Mouse (Mus musculus): Measurements from ENCODE around the gene Hao2. TPM values are rescaled to one million over a fixed set of nuclear protein-coding genes. Genes with fewer than 3 reads are reported as not detected.

Gene Hao2
- polyA plus RNA-seq, 1 experiment from 2014 or later = not detected

DNA sequence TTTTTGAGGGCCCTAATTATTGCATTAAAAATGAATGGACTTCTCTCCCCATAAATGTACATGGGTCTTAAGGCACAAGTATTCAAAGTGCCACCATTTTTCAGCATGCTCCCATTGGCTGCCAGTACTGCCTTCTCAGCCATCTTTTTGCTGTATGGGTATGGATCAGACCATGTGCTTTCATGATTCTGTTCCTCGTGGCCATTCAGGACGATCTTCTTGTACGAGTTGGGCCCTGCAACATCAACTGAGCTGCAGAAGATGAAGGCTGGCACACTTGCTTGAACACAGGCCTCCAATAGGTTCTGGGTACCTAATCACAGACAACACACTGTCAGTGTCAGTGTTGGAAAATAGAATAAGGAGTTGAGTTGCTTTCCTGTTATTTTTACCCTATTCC is 40.0 kb downstream of the Hao2 start:
- no peak overlapping the region for H3K27ac ChIP-seq (ENCODE audit: low read length)
- no peak overlapping the region for H3K4me3 ChIP-seq (ENCODE audit: low read length)
- no peaks in the 10 kb centered on the region for H3K27me3 ChIP-seq (ENCODE audit: control insufficient read depth, insufficient read depth, low read length)
- H3K9me3 ChIP-seq (replicated peaks; ENCODE audit: control insufficient read depth, low read length) = no peaks in the 10 kb centered on the region
- 86% methylated on average over 3 of the region's 3 CpGs for WGBS
- no peaks in the 10 kb centered on the region for H3K36me3 ChIP-seq (ENCODE audit: control insufficient read depth, insufficient read depth)
- 0 out of 2 replicates have a peak, but pooled peaks cover 2% of the 10 kb centered on the region for H3K4me1 ChIP-seq (ENCODE audit: control insufficient read depth, insufficient read depth, low read length)
- no peak overlapping the region for H3K9ac ChIP-seq (ENCODE audit: low read length)
- no peak overlapping the region for H3K4me2 ChIP-seq (ENCODE audit: low read depth, low read length)
- no peak for ATAC-seq (replicated peaks; ENCODE audit: extremely low read depth, insufficient read depth, low FRiP score)

DNA sequence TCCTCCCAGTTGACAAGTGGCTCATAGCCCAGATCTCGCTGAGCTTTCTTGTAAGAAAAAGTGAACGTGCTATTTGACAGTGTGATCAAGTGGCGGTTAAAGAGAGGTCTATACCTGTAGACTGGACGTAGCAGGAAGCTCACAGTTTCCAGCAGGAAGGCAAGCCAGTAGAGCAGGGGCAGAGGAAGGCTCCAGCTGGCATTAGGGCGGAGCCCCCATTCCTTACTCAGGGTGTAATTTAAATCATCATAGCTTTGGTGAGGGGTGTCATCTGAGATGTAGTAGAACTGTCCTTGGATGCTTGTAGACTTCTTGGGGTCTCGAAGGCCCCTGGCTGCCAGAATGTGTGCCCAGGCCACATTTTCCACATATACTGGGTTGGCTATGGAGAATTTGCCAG is 40.4 kb downstream of the Hao2 start:
- Histone ChIP-seq H3K4me1 (ENCODE audit: control insufficient read depth, insufficient read depth, low read length) (0 out of 2 replicates have a peak, but pooled peaks cover 2% of the 10 kb centered on the region), H3K27ac (ENCODE audit: low read length) (no peak overlapping the region), H3K4me3 (ENCODE audit: low read length) (no peak overlapping the region), H3K4me2 (ENCODE audit: low read depth, low read length) (no peak overlapping the region), H3K9me3 (replicated peaks; ENCODE audit: control insufficient read depth, low read length) (no peaks in the 10 kb centered on the region), H3K27me3 (ENCODE audit: control insufficient read depth, insufficient read depth, low read length) (no peaks in the 10 kb centered on the region), H3K36me3 (ENCODE audit: control insufficient read depth, insufficient read depth) (no peaks in the 10 kb centered on the region), H3K9ac (ENCODE audit: low read length) (no peak overlapping the region)
- WGBS = 81% methylated on average over 6 of the region's 6 CpGs
- no peak for ATAC-seq (replicated peaks; ENCODE audit: extremely low read depth, insufficient read depth, low FRiP score)

DNA sequence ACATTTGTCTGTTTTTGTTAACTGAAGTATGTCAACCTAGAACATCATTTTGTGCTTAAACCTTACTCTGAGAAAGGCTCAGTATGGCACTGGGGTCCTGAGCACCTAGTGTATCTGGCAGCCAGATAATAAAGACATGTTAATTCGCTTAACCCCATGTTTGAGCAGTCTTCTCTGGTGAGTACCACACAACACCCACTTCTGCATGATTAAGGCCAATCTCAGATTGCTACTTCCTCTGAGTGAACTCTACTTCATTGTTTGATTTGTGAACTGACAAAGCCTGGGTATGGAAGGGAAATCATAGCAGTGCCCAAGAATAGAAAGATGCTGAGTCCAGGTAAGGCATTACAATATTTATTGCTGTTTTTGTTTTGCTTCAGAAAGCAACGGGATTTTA is 41.2 kb downstream of the Hao2 start:
- 0 out of 2 replicates have a peak, but pooled peaks cover 1% of the 10 kb centered on the region for H3K4me1 ChIP-seq (ENCODE audit: control insufficient read depth, insufficient read depth, low read length)
- ATAC-seq (replicated peaks; ENCODE audit: extremely low read depth, insufficient read depth, low FRiP score) = no peak
- H3K4me2 ChIP-seq (ENCODE audit: low read depth, low read length) = no peak overlapping the region
- no peak overlapping the region for H3K27ac ChIP-seq (ENCODE audit: low read length)
- no peaks in the 10 kb centered on the region for H3K36me3 ChIP-seq (ENCODE audit: control insufficient read depth, insufficient read depth)
- WGBS = 68% methylated on average over 2 of the region's 2 CpGs
- no peaks in the 10 kb centered on the region for H3K9me3 ChIP-seq (replicated peaks; ENCODE audit: control insufficient read depth, low read length)
- no peaks in the 10 kb centered on the region for H3K27me3 ChIP-seq (ENCODE audit: control insufficient read depth, insufficient read depth, low read length)
- H3K4me3 ChIP-seq (ENCODE audit: low read length) = no peak overlapping the region
- H3K9ac ChIP-seq (ENCODE audit: low read length) = no peak overlapping the region

DNA sequence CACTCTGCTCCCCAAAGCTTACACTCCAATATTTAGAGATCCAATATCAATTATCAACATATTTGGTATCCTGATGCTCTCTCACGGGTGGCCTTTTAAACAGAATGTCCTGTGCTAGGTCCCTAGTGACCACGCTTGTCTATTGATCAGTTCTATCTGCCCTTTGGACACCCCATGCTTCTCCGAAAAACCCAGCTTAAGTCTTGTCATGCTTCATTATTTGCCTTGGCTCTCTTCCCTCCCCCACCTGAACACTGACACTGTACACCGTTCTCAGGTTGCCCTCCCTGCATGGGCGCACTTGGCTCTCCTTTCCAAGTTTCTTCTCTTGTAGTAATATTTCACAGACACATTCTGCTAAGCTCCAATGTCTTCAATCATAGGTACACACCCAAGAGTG is 42.8 kb downstream of the Hao2 start:
- 83% methylated on average over 5 of the region's 5 CpGs for WGBS
- Histone ChIP-seq H3K9ac (ENCODE audit: low read length) (no peak overlapping the region), H3K4me2 (ENCODE audit: low read depth, low read length) (no peak overlapping the region), H3K4me3 (ENCODE audit: low read length) (no peak overlapping the region), H3K4me1 (ENCODE audit: control insufficient read depth, insufficient read depth, low read length) (no peaks in the 10 kb centered on the region), H3K9me3 (replicated peaks; ENCODE audit: control insufficient read depth, low read length) (no peaks in the 10 kb centered on the region), H3K27me3 (ENCODE audit: control insufficient read depth, insufficient read depth, low read length) (no peaks in the 10 kb centered on the region), H3K27ac (ENCODE audit: low read length) (no peak overlapping the region), H3K36me3 (ENCODE audit: control insufficient read depth, insufficient read depth) (no peaks in the 10 kb centered on the region)
- ATAC-seq (replicated peaks; ENCODE audit: extremely low read depth, insufficient read depth, low FRiP score) = no peak

DNA sequence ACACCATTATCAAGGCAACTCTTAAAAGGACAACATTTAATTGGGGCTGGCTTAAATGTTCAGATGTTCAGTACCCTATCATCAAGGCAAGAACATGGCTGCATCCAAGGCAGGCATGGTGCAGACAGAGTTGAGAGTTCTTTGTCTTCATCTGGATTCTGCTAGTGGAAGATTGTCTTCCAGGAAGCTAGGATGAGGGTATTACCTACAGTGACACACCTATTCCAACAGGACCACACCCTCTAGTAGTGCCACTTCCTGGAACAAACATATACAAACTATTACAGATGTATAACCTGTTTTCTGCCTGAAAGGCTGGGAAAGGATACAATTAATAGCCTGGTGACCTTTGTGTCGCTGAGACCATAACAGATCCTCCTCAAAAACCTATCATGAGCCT is 44.1 kb downstream of the Hao2 start:
- Histone ChIP-seq H3K27ac (ENCODE audit: low read length) (no peak overlapping the region), H3K9me3 (replicated peaks; ENCODE audit: control insufficient read depth, low read length) (no peaks in the 10 kb centered on the region), H3K36me3 (ENCODE audit: control insufficient read depth, insufficient read depth) (no peaks in the 10 kb centered on the region), H3K4me3 (ENCODE audit: low read length) (no peak overlapping the region), H3K9ac (ENCODE audit: low read length) (no peak overlapping the region), H3K4me2 (ENCODE audit: low read depth, low read length) (no peak overlapping the region), H3K27me3 (ENCODE audit: control insufficient read depth, insufficient read depth, low read length) (no peaks in the 10 kb centered on the region), H3K4me1 (ENCODE audit: control insufficient read depth, insufficient read depth, low read length) (no peaks in the 10 kb centered on the region)
- ATAC-seq (replicated peaks; ENCODE audit: extremely low read depth, insufficient read depth, low FRiP score) = no peak
- 88% methylated on average over 1 of the region's 1 CpGs for WGBS

Other genes with a start within 250 kb of the Hao2 start
- 0.05 TPM in 1 of 2 replicates, not detected in the other for gene Hsd3b2, start 168.7 kb downstream of the Hao2 start, polyA plus RNA-seq (2015; fragmentation: Nextera tagmentation; extraction: Ambion mirVana)
- 0.14 and 0.16 TPM in 2 replicates for gene Hsd3b3, start 130.1 kb downstream of the Hao2 start, polyA plus RNA-seq (2015; fragmentation: Nextera tagmentation; extraction: Ambion mirVana)
- 1.5 TPM in 2 replicates for gene Hsd3b6, start 78.8 kb downstream of the Hao2 start, polyA plus RNA-seq (2015; fragmentation: Nextera tagmentation; extraction: Ambion mirVana)
- 0.14 and 0.16 TPM in 2 replicates for gene Hsd3b1, start 33.4 kb downstream of the Hao2 start, polyA plus RNA-seq (2015; fragmentation: Nextera tagmentation; extraction: Ambion mirVana)
- gene Wars2, start 247.8 kb upstream of the Hao2 start, polyA plus RNA-seq (2015; fragmentation: Nextera tagmentation; extraction: Ambion mirVana) = 8.6 and 8.8 TPM in 2 replicates

Measured in heart, embryonic 16.5 days (tissue).